Mouse (Mus musculus): Measurements from ENCODE around the gene Sox12. TPM values are rescaled to one million over a fixed set of nuclear protein-coding genes. Genes with fewer than 3 reads are reported as not detected.

Gene Sox12
- 0.58 TPM for polyA plus RNA-seq (2014; fragmentation: Illumina TruSeq; extraction: RNeasy Lipid Tissue Mini Kit (QIAGEN cat#74804); ENCODE audit: low read depth, low replicate concordance)

GRCm38 (mm10) chr2:152397680-152398435 is at the start of gene Sox12:
TSS of gene Sox12 (minus strand) at chr2:152398063.

GRCm38 (mm10) chr2:152415287-152415686 is 17.4 kb upstream of the Sox12 start, which contains the start of gene 6820408C15Rik:
TSS of gene 6820408C15Rik (plus strand) at chr2:152415587.

GRCm38 (mm10) chr2:152414591-152415165 is 16.8 kb upstream of the Sox12 start, which contains the start of gene Zcchc3:
TSS of gene Zcchc3 (minus strand) at chr2:152415027.

GRCm38 (mm10) chr2:152376345-152376741 is 21.5 kb downstream of the Sox12 start, which contains the start of gene Nrsn2:
TSS of gene Nrsn2 (minus strand) at chr2:152376638.

Other genes with a start within 250 kb of the Sox12 start
- 246 TPM for gene Csnk2a1, start 171.2 kb downstream of the Sox12 start, polyA plus RNA-seq (2014; fragmentation: Illumina TruSeq; extraction: RNeasy Lipid Tissue Mini Kit (QIAGEN cat#74804); ENCODE audit: low read depth, low replicate concordance)
- gene Tbc1d20, start 104.2 kb downstream of the Sox12 start, polyA plus RNA-seq (2014; fragmentation: Illumina TruSeq; extraction: RNeasy Lipid Tissue Mini Kit (QIAGEN cat#74804); ENCODE audit: low read depth, low replicate concordance) = 55.9 TPM
- 1.0 TPM for gene Rbck1, start 65.4 kb downstream of the Sox12 start, polyA plus RNA-seq (2014; fragmentation: Illumina TruSeq; extraction: RNeasy Lipid Tissue Mini Kit (QIAGEN cat#74804); ENCODE audit: low read depth, low replicate concordance)
- 0.35 TPM for gene Trib3, start 54.0 kb downstream of the Sox12 start, polyA plus RNA-seq (2014; fragmentation: Illumina TruSeq; extraction: RNeasy Lipid Tissue Mini Kit (QIAGEN cat#74804); ENCODE audit: low read depth, low replicate concordance)
- gene Nrsn2, start 21.4 kb downstream of the Sox12 start, polyA plus RNA-seq (2014; fragmentation: Illumina TruSeq; extraction: RNeasy Lipid Tissue Mini Kit (QIAGEN cat#74804); ENCODE audit: low read depth, low replicate concordance) = 2.0 TPM
- 3.8 TPM for gene Zcchc3, start 17.0 kb upstream of the Sox12 start, polyA plus RNA-seq (2014; fragmentation: Illumina TruSeq; extraction: RNeasy Lipid Tissue Mini Kit (QIAGEN cat#74804); ENCODE audit: low read depth, low replicate concordance)
- not detected for gene 6820408C15Rik, start 17.5 kb upstream of the Sox12 start, polyA plus RNA-seq (2014; fragmentation: Illumina TruSeq; extraction: RNeasy Lipid Tissue Mini Kit (QIAGEN cat#74804); ENCODE audit: low read depth, low replicate concordance)
- gene Defb23, start 66.6 kb upstream of the Sox12 start, polyA plus RNA-seq (2014; fragmentation: Illumina TruSeq; extraction: RNeasy Lipid Tissue Mini Kit (QIAGEN cat#74804); ENCODE audit: low read depth, low replicate concordance) = not detected
- 1.7 TPM for gene Defb20, start 79.0 kb upstream of the Sox12 start, polyA plus RNA-seq (2014; fragmentation: Illumina TruSeq; extraction: RNeasy Lipid Tissue Mini Kit (QIAGEN cat#74804); ENCODE audit: low read depth, low replicate concordance)
- gene Defb22, start 92.1 kb upstream of the Sox12 start, polyA plus RNA-seq (2014; fragmentation: Illumina TruSeq; extraction: RNeasy Lipid Tissue Mini Kit (QIAGEN cat#74804); ENCODE audit: low read depth, low replicate concordance) = not detected
- gene Defb26, start 113.6 kb upstream of the Sox12 start, polyA plus RNA-seq (2014; fragmentation: Illumina TruSeq; extraction: RNeasy Lipid Tissue Mini Kit (QIAGEN cat#74804); ENCODE audit: low read depth, low replicate concordance) = not detected
- gene Defb28, start 120.2 kb upstream of the Sox12 start, polyA plus RNA-seq (2014; fragmentation: Illumina TruSeq; extraction: RNeasy Lipid Tissue Mini Kit (QIAGEN cat#74804); ENCODE audit: low read depth, low replicate concordance) = not detected
- gene Defb29, start 142.0 kb upstream of the Sox12 start, polyA plus RNA-seq (2014; fragmentation: Illumina TruSeq; extraction: RNeasy Lipid Tissue Mini Kit (QIAGEN cat#74804); ENCODE audit: low read depth, low replicate concordance) = not detected
- not detected for gene Gm17416, start 171.3 kb upstream of the Sox12 start, polyA plus RNA-seq (2014; fragmentation: Illumina TruSeq; extraction: RNeasy Lipid Tissue Mini Kit (QIAGEN cat#74804); ENCODE audit: low read depth, low replicate concordance)
- not detected for gene Defb21, start 174.7 kb upstream of the Sox12 start, polyA plus RNA-seq (2014; fragmentation: Illumina TruSeq; extraction: RNeasy Lipid Tissue Mini Kit (QIAGEN cat#74804); ENCODE audit: low read depth, low replicate concordance)
- gene Defb19, start 182.2 kb upstream of the Sox12 start, polyA plus RNA-seq (2014; fragmentation: Illumina TruSeq; extraction: RNeasy Lipid Tissue Mini Kit (QIAGEN cat#74804); ENCODE audit: low read depth, low replicate concordance) = not detected
- not detected for gene Defb45, start 201.3 kb upstream of the Sox12 start, polyA plus RNA-seq (2014; fragmentation: Illumina TruSeq; extraction: RNeasy Lipid Tissue Mini Kit (QIAGEN cat#74804); ENCODE audit: low read depth, low replicate concordance)
- not detected for gene Defb36, start 206.3 kb upstream of the Sox12 start, polyA plus RNA-seq (2014; fragmentation: Illumina TruSeq; extraction: RNeasy Lipid Tissue Mini Kit (QIAGEN cat#74804); ENCODE audit: low read depth, low replicate concordance)
- not detected for gene Defb25, start 225.0 kb upstream of the Sox12 start, polyA plus RNA-seq (2014; fragmentation: Illumina TruSeq; extraction: RNeasy Lipid Tissue Mini Kit (QIAGEN cat#74804); ENCODE audit: low read depth, low replicate concordance)
- 2.4 TPM for gene Rem1, start 228.9 kb upstream of the Sox12 start, polyA plus RNA-seq (2014; fragmentation: Illumina TruSeq; extraction: RNeasy Lipid Tissue Mini Kit (QIAGEN cat#74804); ENCODE audit: low read depth, low replicate concordance)